Mouse (Mus musculus): ENCODE results near the gene Nr5a1.
A peak's percentile ranks its signal among the peaks of the same experiment; 100 is the strongest.

Gene Nr5a1

GRCm38 (mm10) chr2:38704336-38704735 lies 10.0 kb downstream of the Nr5a1 start:
- DNase-seq (ENCODE audit: low read depth) = no peak

GRCm38 (mm10) chr2:38700177-38700576 lies 14.2 kb downstream of the Nr5a1 start:
- DNase-seq (ENCODE audit: low read depth) = no peak

GRCm38 (mm10) chr2:38698623-38699022 lies 15.7 kb downstream of the Nr5a1 start:
- no peak for DNase-seq (ENCODE audit: low read depth)

GRCm38 (mm10) chr2:38697128-38698120 lies 16.9 kb downstream of the Nr5a1 start:
- no peak for DNase-seq (ENCODE audit: low read depth)

- DNase-seq (ENCODE audit: low read depth) = no peak
Measured at GRCm38 (mm10) chr2:38695770-38696169, 18.6 kb downstream of the Nr5a1 start.

DNA sequence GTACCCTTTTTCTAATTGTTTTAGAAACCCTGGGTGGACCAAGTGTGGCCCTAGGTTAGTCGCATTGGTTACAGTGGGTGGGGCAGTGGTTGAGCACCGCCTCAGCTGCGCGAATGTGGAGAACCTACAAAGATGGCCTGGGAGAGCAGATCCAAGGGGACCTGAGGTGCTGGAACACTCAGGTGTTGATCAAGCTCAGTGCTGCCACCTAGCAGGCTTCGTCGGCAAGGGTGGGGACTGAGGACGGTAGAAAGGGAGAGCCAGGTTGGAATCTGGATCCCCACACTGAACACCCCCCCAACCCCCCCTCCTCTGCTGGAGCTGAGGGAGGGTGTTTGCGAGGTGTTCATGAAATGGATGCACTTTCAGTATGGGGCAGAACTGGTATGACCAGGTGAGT lies 22.8 kb downstream of the Nr5a1 start:
- peak; percentile 24 for DNase-seq (ENCODE audit: low read depth)

GRCm38 (mm10) chr2:38689881-38690280 lies 24.5 kb downstream of the Nr5a1 start:
- no peak for DNase-seq (ENCODE audit: low read depth)

DNA sequence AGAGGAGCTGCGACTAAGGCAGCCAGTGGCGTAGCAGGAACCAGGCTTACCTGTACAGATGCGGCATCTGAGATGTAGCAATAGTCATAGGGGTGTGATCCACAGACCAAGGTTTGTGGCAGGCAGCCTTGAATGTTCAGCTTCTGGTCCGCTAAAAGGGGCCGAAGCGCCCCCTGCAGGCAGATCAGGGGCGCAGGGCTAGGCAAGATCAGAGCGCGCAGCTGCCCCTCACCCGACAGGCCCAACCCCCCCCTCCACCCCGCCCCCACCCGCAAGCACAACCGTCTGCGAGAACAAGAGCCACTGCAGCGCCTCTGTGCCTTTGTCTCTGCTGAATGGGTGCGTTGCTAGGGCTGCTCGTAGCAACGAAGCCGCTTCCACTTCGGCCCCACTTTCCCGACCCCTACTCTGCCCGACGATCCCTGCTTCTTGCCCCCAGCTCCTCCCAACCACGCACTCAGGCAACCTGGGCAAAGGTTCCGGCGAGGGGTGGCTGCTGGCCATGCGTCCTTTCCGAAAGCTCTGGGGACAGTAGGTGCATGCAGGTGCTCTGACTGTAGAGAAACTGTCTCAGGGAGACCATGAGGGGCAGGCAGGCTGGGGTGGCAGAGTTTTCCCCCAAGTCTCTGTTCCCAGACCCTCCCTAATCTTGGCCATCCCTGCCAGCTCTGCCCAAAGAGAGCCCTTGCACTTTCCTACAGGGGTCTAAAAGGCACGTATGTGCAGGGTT lies 25.4 kb downstream of the Nr5a1 start:
- peak; percentile 32 for DNase-seq (ENCODE audit: low read depth)

DNA sequence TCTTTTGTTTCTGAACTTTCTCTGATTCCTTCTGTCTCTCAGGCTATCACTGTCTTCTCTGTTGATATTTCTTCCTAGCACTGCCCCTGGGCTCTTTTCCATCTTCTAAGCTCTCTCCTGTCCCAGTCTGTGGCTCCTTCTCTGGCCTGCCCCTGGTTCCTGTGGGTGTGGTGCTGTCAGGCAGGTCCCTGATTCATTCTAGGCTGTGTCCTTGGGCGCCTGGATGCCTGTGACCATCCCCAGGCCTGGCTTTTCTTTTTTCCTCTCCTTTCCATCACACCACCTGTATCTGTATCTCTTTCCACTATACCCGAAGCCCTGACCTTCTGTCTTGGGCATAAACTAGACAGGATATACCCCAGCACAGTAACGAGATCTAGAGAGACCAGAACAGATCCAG lies 28.6 kb downstream of the Nr5a1 start:
- no peak for DNase-seq (ENCODE audit: low read depth)

DNA sequence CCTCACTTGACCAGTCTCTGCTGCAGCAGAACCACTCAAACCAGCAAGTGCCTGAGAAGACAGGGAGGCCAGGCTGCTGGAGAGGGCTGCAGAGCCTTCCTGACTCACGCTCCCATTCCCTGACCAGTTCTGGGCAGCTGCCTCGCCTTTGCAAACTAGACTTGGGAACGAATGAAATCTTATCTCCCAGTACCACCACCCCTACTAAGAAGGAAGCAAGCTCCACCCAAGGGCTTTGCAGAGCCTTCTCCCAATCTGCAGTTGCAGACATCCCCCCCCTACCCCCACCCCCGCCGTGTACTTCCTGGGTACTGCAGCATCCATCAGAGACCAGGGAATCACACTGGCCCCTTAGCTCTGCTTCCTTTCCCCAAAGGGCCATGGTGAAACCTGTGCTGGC lies 31.3 kb downstream of the Nr5a1 start:
- DNase-seq (ENCODE audit: low read depth) = no peak

GRCm38 (mm10) chr2:38682209-38682608 lies 32.1 kb downstream of the Nr5a1 start:
- no peak for DNase-seq (ENCODE audit: low read depth)

DNA sequence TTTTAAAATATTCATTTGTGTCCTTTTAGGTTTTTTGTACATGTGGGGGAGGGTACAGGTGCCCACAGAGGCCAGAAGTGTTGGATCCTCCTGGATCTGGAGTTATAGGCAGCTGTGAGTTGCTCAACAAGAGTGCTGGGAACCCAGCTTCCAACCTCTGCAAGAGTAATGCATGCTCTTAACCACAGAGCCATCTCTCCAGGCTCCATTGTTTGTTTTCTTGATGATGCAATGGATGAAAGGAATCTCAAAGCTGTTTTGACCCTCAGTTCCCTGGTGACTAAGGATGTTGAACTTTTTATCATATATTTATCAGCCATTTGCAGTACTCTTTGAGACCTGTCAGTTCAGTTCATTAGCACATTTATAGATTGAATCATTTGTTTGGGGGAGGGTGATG lies 35.4 kb downstream of the Nr5a1 start:
- no peak for DNase-seq (ENCODE audit: low read depth)

DNA sequence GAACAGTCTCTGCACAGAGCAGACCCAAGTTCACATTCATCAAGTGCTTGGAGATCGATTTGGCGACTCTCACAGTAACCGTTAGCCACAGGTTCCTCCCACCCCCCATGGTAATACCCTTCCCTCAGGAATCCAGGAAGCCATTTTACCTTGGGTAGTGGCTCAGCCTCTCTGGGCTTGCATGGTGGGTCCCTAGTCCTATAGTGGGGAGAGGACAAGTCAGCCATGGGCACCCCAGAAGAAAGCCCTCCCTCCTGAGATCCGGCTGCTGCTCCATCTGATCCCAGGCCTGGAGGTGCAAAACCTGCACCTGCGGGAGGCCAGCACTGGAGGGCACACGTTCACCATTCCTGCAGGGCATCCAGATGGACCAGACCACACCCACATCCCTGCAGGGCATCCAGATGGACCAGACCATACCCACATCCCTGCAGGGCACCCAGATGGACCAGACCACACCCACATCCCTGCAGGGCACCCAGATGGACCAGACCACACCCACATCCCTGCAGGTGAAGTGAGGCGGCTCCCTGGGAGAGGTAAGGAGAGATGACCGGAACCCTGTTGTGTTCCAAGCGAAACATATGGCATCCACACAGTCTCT lies 38.9 kb downstream of the Nr5a1 start:
- no peak for DNase-seq (ENCODE audit: low read depth)

DNA sequence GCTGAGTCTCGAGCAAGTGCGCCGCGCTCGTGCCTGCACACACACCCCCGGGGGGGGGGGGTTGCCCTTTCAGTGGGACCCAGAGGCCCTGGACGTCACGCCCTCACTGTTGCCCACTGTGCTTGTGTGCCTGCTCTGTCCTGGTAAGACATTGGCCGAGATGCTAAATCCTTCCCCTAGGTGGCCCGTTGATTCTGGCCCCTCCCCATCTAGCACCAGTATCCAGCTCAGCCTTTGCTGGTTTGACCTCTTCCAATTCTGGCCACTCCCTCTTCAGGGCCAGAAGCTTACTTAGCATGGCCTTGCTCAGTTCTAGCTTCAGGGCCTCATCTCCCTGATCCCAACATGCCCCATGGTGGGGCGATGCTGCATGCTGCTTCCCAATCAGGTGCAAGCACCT lies 41.8 kb downstream of the Nr5a1 start:
- no peak for DNase-seq (ENCODE audit: low read depth)

DNA sequence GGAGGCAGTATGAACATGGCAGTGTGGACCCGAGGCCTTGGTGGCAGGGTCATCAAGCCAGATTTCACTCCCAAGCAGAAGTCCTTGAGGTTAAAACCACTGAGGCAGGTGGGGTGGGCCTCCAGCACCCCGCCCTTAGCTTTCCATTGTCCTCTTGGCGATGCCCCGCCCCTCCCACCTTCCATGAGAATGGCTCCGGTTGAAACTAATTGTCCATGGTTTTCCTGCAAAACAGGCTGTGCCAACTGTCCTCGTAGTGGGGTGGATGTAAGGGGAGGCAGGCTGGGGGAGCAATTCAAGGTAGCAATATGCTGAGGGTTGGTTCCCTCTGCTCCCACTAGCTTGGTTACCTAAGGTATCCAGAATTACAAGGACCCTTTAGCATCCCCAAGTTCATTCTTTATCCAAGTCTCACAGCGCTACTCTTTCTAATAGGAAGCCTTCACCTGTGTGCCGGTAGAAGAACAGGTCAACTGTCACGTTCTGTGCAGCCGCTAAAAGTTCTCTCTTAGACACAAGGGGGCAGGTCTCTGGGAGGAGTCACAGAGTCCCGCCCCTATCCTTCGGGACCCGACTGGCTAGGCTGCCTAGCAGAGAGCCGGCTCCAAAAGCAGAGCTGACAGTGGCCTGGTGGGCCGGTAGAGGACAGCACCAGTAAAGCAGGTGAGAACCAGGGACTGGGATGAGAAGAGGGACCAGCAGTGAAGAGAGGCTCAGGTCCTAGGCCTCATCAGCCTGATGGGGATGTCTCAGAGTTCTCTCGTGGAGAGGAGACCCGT lies 45.4 kb downstream of the Nr5a1 start:
- DNase-seq (ENCODE audit: low read depth) = no peak

- DNase-seq (ENCODE audit: low read depth) = no peak
Measured at GRCm38 (mm10) chr2:38661398-38661797, 52.9 kb downstream of the Nr5a1 start.

- peak; percentile 58 for DNase-seq (ENCODE audit: low read depth)
Measured at GRCm38 (mm10) chr2:38658338-38658836, 56.0 kb downstream of the Nr5a1 start.

GRCm38 (mm10) chr2:38653694-38654093 lies 60.6 kb downstream of the Nr5a1 start:
- no peak for DNase-seq (ENCODE audit: low read depth)

GRCm38 (mm10) chr2:38653293-38653619 lies 61.1 kb downstream of the Nr5a1 start:
- DNase-seq (ENCODE audit: low read depth) = no peak

- DNase-seq (ENCODE audit: low read depth) = no peak
Measured at GRCm38 (mm10) chr2:38652565-38653292, 61.6 kb downstream of the Nr5a1 start.

DNA sequence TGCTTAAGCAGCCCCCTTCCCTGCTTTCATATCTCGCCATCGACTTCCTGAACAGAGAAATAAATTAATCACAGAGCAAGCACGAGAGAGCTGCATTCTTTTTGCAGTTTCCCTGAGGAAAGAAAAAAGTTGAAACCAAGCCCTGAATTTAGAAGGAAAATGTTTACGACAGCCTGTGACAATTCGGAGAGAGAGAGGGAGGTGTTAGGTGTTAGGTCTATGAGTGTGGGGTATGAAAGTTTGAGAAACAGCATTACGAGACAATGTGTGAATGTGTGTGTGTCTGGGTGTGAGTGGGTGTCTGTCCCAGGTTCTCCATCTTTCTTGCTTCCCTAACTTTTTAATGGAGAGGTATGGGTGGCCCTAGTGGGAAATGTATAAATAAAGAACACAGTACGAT lies 62.2 kb downstream of the Nr5a1 start:
- DNase-seq (ENCODE audit: low read depth) = no peak
